Mouse (Mus musculus): Measurements from ENCODE around the gene Olfr316. TPM values are rescaled to one million over a fixed set of nuclear protein-coding genes. Genes with fewer than 3 reads are reported as not detected.

Olfr316 gene
- total and polyA plus RNA-seq, 2 experiments from 2014 or later, result not detected

DNA sequence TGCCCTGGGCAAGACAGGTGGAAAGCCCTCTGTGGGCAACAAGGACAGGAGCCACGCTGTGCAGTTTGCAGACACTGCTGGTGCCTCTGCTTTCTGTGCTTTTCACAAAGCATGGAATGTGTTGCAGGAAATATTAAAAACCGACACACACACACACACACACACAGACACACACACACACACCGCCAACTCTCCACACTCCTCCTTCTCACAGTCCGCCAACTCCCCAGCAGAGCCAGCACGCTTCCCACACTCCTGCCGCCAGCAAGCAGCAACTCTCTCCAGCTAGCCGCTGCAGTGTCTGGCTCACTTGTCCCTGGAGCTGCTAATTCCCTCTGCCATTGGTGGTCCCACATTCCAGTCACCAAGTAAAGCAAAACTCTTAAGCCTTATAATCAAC is 44.3 kb downstream of the Olfr316 start:
- ATAC-seq (ENCODE audit: insufficient read depth, low read depth), result no peak
- no peak for DNase-seq (ENCODE audit: low spot score)
- TF ChIP-seq CTCF (IDR thresholded peaks at IDR 0.05; ENCODE audit: low read depth), result no peak
- no peak for TF ChIP-seq EP300 (IDR thresholded peaks at IDR 0.05; ENCODE audit: low read depth)
- Histone ChIP-seq H3K4me2 (ENCODE audit: low read depth, low read length) (no peak overlapping the region), H3K9ac (replicated peaks; ENCODE audit: low read depth, low read length) (no peak overlapping the region), H3K27me3 (ENCODE audit: control insufficient read depth, insufficient read depth, low read length) (no peaks in the 10 kb centered on the region), H3K9me3 (replicated peaks; ENCODE audit: control insufficient read depth, low read length) (no peaks in the 10 kb centered on the region), H3K4me1 (ENCODE audit: control insufficient read depth, insufficient read depth) (no peaks in the 10 kb centered on the region), H3K4me3 (ENCODE audit: low read depth, low read length) (no peak overlapping the region), H3K36me3 (replicated peaks; ENCODE audit: control insufficient read depth, insufficient read depth, low read length) (no peaks in the 10 kb centered on the region), H3K27ac (ENCODE audit: low read depth) (no peak overlapping the region)
- WGBS, result 65% methylated on average over 7 of the region's 7 CpGs

DNA sequence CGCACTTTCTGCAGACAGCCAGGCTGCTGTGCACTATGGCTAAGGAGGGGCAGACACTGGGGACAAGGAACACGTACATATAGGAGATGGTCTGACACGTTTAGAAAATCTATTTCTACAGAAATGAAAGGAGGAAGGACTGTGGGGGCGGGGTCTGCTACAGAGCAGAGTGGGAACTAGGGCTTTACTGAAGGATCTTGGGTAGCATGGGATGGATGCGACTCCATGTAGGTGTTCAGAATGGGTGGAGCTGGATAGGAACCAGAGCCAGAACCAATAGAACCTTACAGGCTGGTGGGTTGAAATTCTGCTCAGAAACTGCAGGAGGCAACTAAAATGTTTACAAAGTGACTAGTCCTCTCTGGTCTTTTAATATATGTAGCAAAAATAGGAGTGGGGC is 47.2 kb downstream of the Olfr316 start:
- no peak overlapping the region for H3K4me3 ChIP-seq (ENCODE audit: low read depth, low read length)
- WGBS, result 69% methylated on average over 5 of the region's 5 CpGs
- no peaks in the 10 kb centered on the region for H3K4me1 ChIP-seq (ENCODE audit: control insufficient read depth, insufficient read depth)
- no peak for ATAC-seq (ENCODE audit: insufficient read depth, low read depth)
- no peaks in the 10 kb centered on the region for H3K36me3 ChIP-seq (replicated peaks; ENCODE audit: control insufficient read depth, insufficient read depth, low read length)
- DNase-seq (ENCODE audit: low spot score), result no peak
- H3K9me3 ChIP-seq (replicated peaks; ENCODE audit: control insufficient read depth, low read length), result no peaks in the 10 kb centered on the region
- TF ChIP-seq CTCF (IDR thresholded peaks at IDR 0.05; ENCODE audit: low read depth) (no peak), EP300 (IDR thresholded peaks at IDR 0.05; ENCODE audit: low read depth) (no peak)
- H3K27me3 ChIP-seq (ENCODE audit: control insufficient read depth, insufficient read depth, low read length), result no peaks in the 10 kb centered on the region
- H3K27ac ChIP-seq (ENCODE audit: low read depth), result no peak overlapping the region
- no peak overlapping the region for H3K4me2 ChIP-seq (ENCODE audit: low read depth, low read length)
- no peak overlapping the region for H3K9ac ChIP-seq (replicated peaks; ENCODE audit: low read depth, low read length)

DNA sequence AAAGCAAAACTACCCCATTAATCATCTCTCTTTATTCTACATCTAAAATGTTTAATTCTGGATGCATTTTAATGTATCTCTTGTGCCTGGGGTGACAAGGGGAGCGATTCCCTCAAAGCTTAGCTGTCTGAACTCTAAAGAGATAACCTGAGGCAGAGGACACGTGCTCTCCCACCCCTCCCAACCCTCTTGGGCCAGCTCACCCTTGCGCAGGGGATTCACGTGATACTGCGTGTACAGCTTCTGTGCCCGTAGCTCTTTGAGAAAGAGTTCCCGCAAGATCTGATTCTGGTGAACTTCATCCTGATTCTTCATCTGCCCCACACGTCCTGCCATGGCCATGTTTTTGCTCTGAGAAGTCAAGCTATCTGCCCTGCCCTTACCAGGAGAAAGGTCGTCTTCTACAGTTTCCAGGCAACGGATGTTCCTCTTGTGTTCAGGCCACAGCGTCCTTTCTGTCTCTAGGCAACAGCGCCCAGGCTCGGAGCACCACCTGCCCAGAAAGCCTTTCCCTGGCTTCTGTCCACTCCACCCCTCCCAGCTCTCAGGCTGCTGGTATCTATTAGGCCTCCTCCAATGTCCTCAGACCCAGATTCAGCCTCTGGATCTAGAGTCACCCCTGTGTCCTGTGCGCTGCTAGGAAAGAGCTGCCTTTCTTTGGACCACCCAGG is 49.2 kb downstream of the Olfr316 start, which contains the start of gene Fam183b:
Fam183b (minus strand) TSS at position 403 of the 671 bp plus-strand sequence.
- peak; percentile 16 for DNase-seq (ENCODE audit: low spot score)
- peak; percentile 86 for ATAC-seq (ENCODE audit: insufficient read depth, low read depth)

DNA sequence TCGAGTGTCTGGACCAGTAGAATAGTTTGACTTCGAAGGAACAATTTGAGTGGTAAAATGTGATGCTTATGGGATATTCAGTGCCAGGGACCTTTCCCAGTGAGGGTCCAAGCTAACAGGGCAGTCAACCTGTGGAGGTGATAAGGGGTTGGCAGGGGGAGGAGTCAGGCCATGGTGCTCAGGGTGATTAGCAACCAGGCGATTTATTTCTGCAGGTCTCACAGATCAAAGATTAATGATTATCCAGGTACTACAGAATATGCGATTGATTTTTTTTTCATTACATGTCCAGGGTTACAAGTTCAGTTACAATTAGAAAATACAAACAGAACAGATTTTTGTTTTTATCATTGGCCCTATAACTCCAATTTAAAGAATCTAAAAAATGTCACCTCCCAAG is 51.3 kb downstream of the Olfr316 start:
- Histone ChIP-seq H3K4me2 (ENCODE audit: low read depth, low read length) (no peak overlapping the region), H3K4me1 (ENCODE audit: control insufficient read depth, insufficient read depth) (no peaks in the 10 kb centered on the region), H3K36me3 (replicated peaks; ENCODE audit: control insufficient read depth, insufficient read depth, low read length) (no peaks in the 10 kb centered on the region), H3K27me3 (ENCODE audit: control insufficient read depth, insufficient read depth, low read length) (no peaks in the 10 kb centered on the region), H3K9me3 (replicated peaks; ENCODE audit: control insufficient read depth, low read length) (no peaks in the 10 kb centered on the region), H3K4me3 (ENCODE audit: low read depth, low read length) (no peak overlapping the region), H3K9ac (replicated peaks; ENCODE audit: low read depth, low read length) (no peak overlapping the region), H3K27ac (ENCODE audit: low read depth) (no peak overlapping the region)
- TF ChIP-seq EP300 (IDR thresholded peaks at IDR 0.05; ENCODE audit: low read depth) (no peak), CTCF (IDR thresholded peaks at IDR 0.05; ENCODE audit: low read depth) (no peak)
- ATAC-seq (ENCODE audit: insufficient read depth, low read depth) (no peak), DNase-seq (ENCODE audit: low spot score) (no peak)
- WGBS, result 76% methylated on average over 4 of the region's 4 CpGs

More for the DNA sequence above, 49.2 kb downstream of the Olfr316 start, which contains the start of gene Fam183b:
- Histone ChIP-seq H3K4me3 (ENCODE audit: low read depth, low read length) (no peak within 1 kb of the TSS), H3K4me1 (ENCODE audit: control insufficient read depth, insufficient read depth) (no peaks in the 10 kb centered on the region), H3K4me2 (ENCODE audit: low read depth, low read length) (no peak within 1 kb of the TSS), H3K36me3 (replicated peaks; ENCODE audit: control insufficient read depth, insufficient read depth, low read length) (no peaks in the 10 kb centered on the region), H3K9ac (replicated peaks; ENCODE audit: low read depth, low read length) (no peak within 1 kb of the TSS), H3K27ac (ENCODE audit: low read depth) (no peak within 1 kb of the TSS), H3K9me3 (replicated peaks; ENCODE audit: control insufficient read depth, low read length) (no peaks in the 10 kb centered on the region), H3K27me3 (ENCODE audit: control insufficient read depth, insufficient read depth, low read length) (no peaks in the 10 kb centered on the region)
- no peak for TF ChIP-seq EP300 (IDR thresholded peaks at IDR 0.05; ENCODE audit: low read depth)
- TF ChIP-seq CTCF (IDR thresholded peaks at IDR 0.05; ENCODE audit: low read depth), result no peak
- WGBS, result 32% methylated on average over 14 of the region's 14 CpGs

DNA sequence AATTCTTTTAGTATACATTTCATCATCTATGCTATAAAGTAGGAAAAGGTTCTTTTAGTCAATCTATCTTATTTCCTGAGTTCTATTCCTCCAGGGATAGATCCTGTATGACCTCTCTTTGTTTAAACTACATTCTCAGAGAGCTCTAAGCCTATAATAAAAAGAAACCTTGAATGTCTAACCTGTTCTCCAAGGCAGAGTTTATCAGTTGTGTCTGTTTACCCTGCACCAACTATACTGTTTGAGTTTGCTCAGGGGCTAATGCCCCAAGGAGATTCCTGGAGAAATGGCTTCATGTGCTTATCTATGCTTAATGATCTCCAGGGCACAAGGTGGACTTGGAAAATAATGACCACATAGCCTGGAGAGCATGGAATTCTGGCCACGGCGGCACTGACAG is 51.9 kb downstream of the Olfr316 start:
- Histone ChIP-seq H3K27ac (ENCODE audit: low read depth) (no peak overlapping the region), H3K9ac (replicated peaks; ENCODE audit: low read depth, low read length) (no peak overlapping the region), H3K36me3 (replicated peaks; ENCODE audit: control insufficient read depth, insufficient read depth, low read length) (no peaks in the 10 kb centered on the region), H3K4me1 (ENCODE audit: control insufficient read depth, insufficient read depth) (no peaks in the 10 kb centered on the region), H3K27me3 (ENCODE audit: control insufficient read depth, insufficient read depth, low read length) (no peaks in the 10 kb centered on the region), H3K4me3 (ENCODE audit: low read depth, low read length) (no peak overlapping the region), H3K4me2 (ENCODE audit: low read depth, low read length) (no peak overlapping the region), H3K9me3 (replicated peaks; ENCODE audit: control insufficient read depth, low read length) (no peaks in the 10 kb centered on the region)
- ATAC-seq (ENCODE audit: insufficient read depth, low read depth), result no peak
- WGBS, result 59% methylated on average over 2 of the region's 2 CpGs
- no peak for DNase-seq (ENCODE audit: low spot score)
- TF ChIP-seq CTCF (IDR thresholded peaks at IDR 0.05; ENCODE audit: low read depth) (no peak), EP300 (IDR thresholded peaks at IDR 0.05; ENCODE audit: low read depth) (no peak)

Other genes with a start within 250 kb of the Olfr316 start
- not detected in 2 replicates for gene Olfr330, start 217.9 kb upstream of the Olfr316 start, total RNA-seq (2014; rRNA removed; ENCODE audit: low replicate concordance)
- not detected in 2 replicates for gene Olfr330, start 217.9 kb upstream of the Olfr316 start, polyA plus RNA-seq (2015; fragmentation: Nextera tagmentation; extraction: Ambion mirVana)
- gene Olfr329-ps, start 206.3 kb upstream of the Olfr316 start, total RNA-seq (2014; rRNA removed; ENCODE audit: low replicate concordance), result not detected in 2 replicates
- not detected in 2 replicates for gene Olfr329-ps, start 206.3 kb upstream of the Olfr316 start, polyA plus RNA-seq (2015; fragmentation: Nextera tagmentation; extraction: Ambion mirVana)
- not detected in 2 replicates for gene Olfr328, start 197.1 kb upstream of the Olfr316 start, total RNA-seq (2014; rRNA removed; ENCODE audit: low replicate concordance)
- not detected in 2 replicates for gene Olfr328, start 197.1 kb upstream of the Olfr316 start, polyA plus RNA-seq (2015; fragmentation: Nextera tagmentation; extraction: Ambion mirVana)
- gene Olfr224, start 182.2 kb upstream of the Olfr316 start, total RNA-seq (2014; rRNA removed; ENCODE audit: low replicate concordance), result not detected in 2 replicates
- gene Olfr224, start 182.2 kb upstream of the Olfr316 start, polyA plus RNA-seq (2015; fragmentation: Nextera tagmentation; extraction: Ambion mirVana), result not detected in 2 replicates
- not detected in 2 replicates for gene Olfr325, start 175.0 kb upstream of the Olfr316 start, total RNA-seq (2014; rRNA removed; ENCODE audit: low replicate concordance)
- not detected in 2 replicates for gene Olfr325, start 175.0 kb upstream of the Olfr316 start, polyA plus RNA-seq (2015; fragmentation: Nextera tagmentation; extraction: Ambion mirVana)
- not detected in 2 replicates for gene Olfr324, start 157.6 kb upstream of the Olfr316 start, total RNA-seq (2014; rRNA removed; ENCODE audit: low replicate concordance)
- not detected in 2 replicates for gene Olfr324, start 157.6 kb upstream of the Olfr316 start, polyA plus RNA-seq (2015; fragmentation: Nextera tagmentation; extraction: Ambion mirVana)
- not detected in 2 replicates for gene 2210407C18Rik, start 136.7 kb upstream of the Olfr316 start, total RNA-seq (2014; rRNA removed; ENCODE audit: low replicate concordance)
- gene 2210407C18Rik, start 136.7 kb upstream of the Olfr316 start, polyA plus RNA-seq (2015; fragmentation: Nextera tagmentation; extraction: Ambion mirVana), result not detected in 2 replicates
- gene Olfr323, start 122.2 kb upstream of the Olfr316 start, total RNA-seq (2014; rRNA removed; ENCODE audit: low replicate concordance), result not detected in 2 replicates
- gene Olfr323, start 122.2 kb upstream of the Olfr316 start, polyA plus RNA-seq (2015; fragmentation: Nextera tagmentation; extraction: Ambion mirVana), result not detected in 2 replicates
- not detected in 2 replicates for gene Trim58, start 112.3 kb upstream of the Olfr316 start, total RNA-seq (2014; rRNA removed; ENCODE audit: low replicate concordance)
- 0.05 TPM in 1 of 2 replicates, not detected in the other for gene Trim58, start 112.3 kb upstream of the Olfr316 start, polyA plus RNA-seq (2015; fragmentation: Nextera tagmentation; extraction: Ambion mirVana)
- gene Olfr322, start 94.0 kb upstream of the Olfr316 start, total RNA-seq (2014; rRNA removed; ENCODE audit: low replicate concordance), result not detected in 2 replicates
- gene Olfr322, start 94.0 kb upstream of the Olfr316 start, polyA plus RNA-seq (2015; fragmentation: Nextera tagmentation; extraction: Ambion mirVana), result not detected in 2 replicates
- not detected in 2 replicates for gene Olfr320, start 71.6 kb upstream of the Olfr316 start, total RNA-seq (2014; rRNA removed; ENCODE audit: low replicate concordance)
- not detected in 2 replicates for gene Olfr320, start 71.6 kb upstream of the Olfr316 start, polyA plus RNA-seq (2015; fragmentation: Nextera tagmentation; extraction: Ambion mirVana)
- not detected in 2 replicates for gene Olfr319, start 53.6 kb upstream of the Olfr316 start, total RNA-seq (2014; rRNA removed; ENCODE audit: low replicate concordance)
- not detected in 2 replicates for gene Olfr319, start 53.6 kb upstream of the Olfr316 start, polyA plus RNA-seq (2015; fragmentation: Nextera tagmentation; extraction: Ambion mirVana)
- gene Olfr318, start 28.7 kb upstream of the Olfr316 start, total RNA-seq (2014; rRNA removed; ENCODE audit: low replicate concordance), result not detected in 2 replicates
- not detected in 2 replicates for gene Olfr318, start 28.7 kb upstream of the Olfr316 start, polyA plus RNA-seq (2015; fragmentation: Nextera tagmentation; extraction: Ambion mirVana)
- not detected in 2 replicates for gene Olfr317, start 13.5 kb upstream of the Olfr316 start, total RNA-seq (2014; rRNA removed; ENCODE audit: low replicate concordance)
- not detected in 2 replicates for gene Olfr317, start 13.5 kb upstream of the Olfr316 start, polyA plus RNA-seq (2015; fragmentation: Nextera tagmentation; extraction: Ambion mirVana)
- not detected in 2 replicates for gene Olfr315, start 20.5 kb downstream of the Olfr316 start, total RNA-seq (2014; rRNA removed; ENCODE audit: low replicate concordance)
- not detected in 2 replicates for gene Olfr315, start 20.5 kb downstream of the Olfr316 start, polyA plus RNA-seq (2015; fragmentation: Nextera tagmentation; extraction: Ambion mirVana)
- gene Olfr314, start 30.2 kb downstream of the Olfr316 start, total RNA-seq (2014; rRNA removed; ENCODE audit: low replicate concordance), result not detected in 2 replicates
- not detected in 2 replicates for gene Olfr314, start 30.2 kb downstream of the Olfr316 start, polyA plus RNA-seq (2015; fragmentation: Nextera tagmentation; extraction: Ambion mirVana)
- not detected in 2 replicates for gene Fam183b, start 49.2 kb downstream of the Olfr316 start, total RNA-seq (2014; rRNA removed; ENCODE audit: low replicate concordance)
- gene Fam183b, start 49.2 kb downstream of the Olfr316 start, polyA plus RNA-seq (2015; fragmentation: Nextera tagmentation; extraction: Ambion mirVana), result 0.87 and 1.9 TPM in 2 replicates
- gene Olfr313, start 62.3 kb downstream of the Olfr316 start, total RNA-seq (2014; rRNA removed; ENCODE audit: low replicate concordance), result 0.12 TPM in 1 of 2 replicates, not detected in the other
- 0.04 TPM in 1 of 2 replicates, not detected in the other for gene Olfr313, start 62.3 kb downstream of the Olfr316 start, polyA plus RNA-seq (2015; fragmentation: Nextera tagmentation; extraction: Ambion mirVana)
- 0.35 TPM in 1 of 2 replicates, not detected in the other for gene Olfr312, start 76.5 kb downstream of the Olfr316 start, total RNA-seq (2014; rRNA removed; ENCODE audit: low replicate concordance)
- gene Olfr312, start 76.5 kb downstream of the Olfr316 start, polyA plus RNA-seq (2015; fragmentation: Nextera tagmentation; extraction: Ambion mirVana), result 0.05 TPM in 1 of 2 replicates, not detected in the other
- gene Olfr311, start 86.5 kb downstream of the Olfr316 start, total RNA-seq (2014; rRNA removed; ENCODE audit: low replicate concordance), result not detected in 2 replicates
- gene Olfr311, start 86.5 kb downstream of the Olfr316 start, polyA plus RNA-seq (2015; fragmentation: Nextera tagmentation; extraction: Ambion mirVana), result 0.07 TPM in 1 of 2 replicates, not detected in the other
- gene Gm12258, start 94.4 kb downstream of the Olfr316 start, total RNA-seq (2014; rRNA removed; ENCODE audit: low replicate concordance), result 2.5 and 2.7 TPM in 2 replicates
- 2.1 and 2.7 TPM in 2 replicates for gene Gm12258, start 94.4 kb downstream of the Olfr316 start, polyA plus RNA-seq (2015; fragmentation: Nextera tagmentation; extraction: Ambion mirVana)
- 1.4 and 1.5 TPM in 2 replicates for gene 2810021J22Rik, start 114.5 kb downstream of the Olfr316 start, total RNA-seq (2014; rRNA removed; ENCODE audit: low replicate concordance)
- gene 2810021J22Rik, start 114.5 kb downstream of the Olfr316 start, polyA plus RNA-seq (2015; fragmentation: Nextera tagmentation; extraction: Ambion mirVana), result 2.2 and 3.4 TPM in 2 replicates
- 4.1 and 6.6 TPM in 2 replicates for gene Zfp39, start 151.5 kb downstream of the Olfr316 start, total RNA-seq (2014; rRNA removed; ENCODE audit: low replicate concordance)
- 2.2 TPM in 2 replicates for gene Zfp39, start 151.5 kb downstream of the Olfr316 start, polyA plus RNA-seq (2015; fragmentation: Nextera tagmentation; extraction: Ambion mirVana)
- not detected in 2 replicates for gene Btnl10, start 165.2 kb downstream of the Olfr316 start, total RNA-seq (2014; rRNA removed; ENCODE audit: low replicate concordance)
- 0.07 TPM in 1 of 2 replicates, not detected in the other for gene Btnl10, start 165.2 kb downstream of the Olfr316 start, polyA plus RNA-seq (2015; fragmentation: Nextera tagmentation; extraction: Ambion mirVana)
- 301 and 362 TPM in 2 replicates for gene Rnf187, start 186.2 kb downstream of the Olfr316 start, total RNA-seq (2014; rRNA removed; ENCODE audit: low replicate concordance)
- 145 and 147 TPM in 2 replicates for gene Rnf187, start 186.2 kb downstream of the Olfr316 start, polyA plus RNA-seq (2015; fragmentation: Nextera tagmentation; extraction: Ambion mirVana)
- 26.3 and 44.3 TPM in 2 replicates for gene Hist3h2ba, start 196.2 kb downstream of the Olfr316 start, total RNA-seq (2014; rRNA removed; ENCODE audit: low replicate concordance)
- 7.0 and 8.2 TPM in 2 replicates for gene Hist3h2ba, start 196.2 kb downstream of the Olfr316 start, polyA plus RNA-seq (2015; fragmentation: Nextera tagmentation; extraction: Ambion mirVana)
- gene Hist3h2a, start 202.0 kb downstream of the Olfr316 start, total RNA-seq (2014; rRNA removed; ENCODE audit: low replicate concordance), result 90.4 and 94.8 TPM in 2 replicates
- gene Hist3h2a, start 202.0 kb downstream of the Olfr316 start, polyA plus RNA-seq (2015; fragmentation: Nextera tagmentation; extraction: Ambion mirVana), result 43.1 and 63.4 TPM in 2 replicates
- 0.62 TPM in 1 of 2 replicates, not detected in the other for gene Trim17, start 202.0 kb downstream of the Olfr316 start, total RNA-seq (2014; rRNA removed; ENCODE audit: low replicate concordance)
- 0.26 and 0.33 TPM in 2 replicates for gene Trim17, start 202.0 kb downstream of the Olfr316 start, polyA plus RNA-seq (2015; fragmentation: Nextera tagmentation; extraction: Ambion mirVana)
- 36.8 and 37.4 TPM in 2 replicates for gene Trim11, start 225.4 kb downstream of the Olfr316 start, total RNA-seq (2014; rRNA removed; ENCODE audit: low replicate concordance)
- gene Trim11, start 225.4 kb downstream of the Olfr316 start, polyA plus RNA-seq (2015; fragmentation: Nextera tagmentation; extraction: Ambion mirVana), result 26.0 and 26.5 TPM in 2 replicates

Data from heart, postnatal 0 days (tissue).